Mouse (Mus musculus): Measurements from ENCODE around the gene Ksr1.

The Ksr1 gene

DNA sequence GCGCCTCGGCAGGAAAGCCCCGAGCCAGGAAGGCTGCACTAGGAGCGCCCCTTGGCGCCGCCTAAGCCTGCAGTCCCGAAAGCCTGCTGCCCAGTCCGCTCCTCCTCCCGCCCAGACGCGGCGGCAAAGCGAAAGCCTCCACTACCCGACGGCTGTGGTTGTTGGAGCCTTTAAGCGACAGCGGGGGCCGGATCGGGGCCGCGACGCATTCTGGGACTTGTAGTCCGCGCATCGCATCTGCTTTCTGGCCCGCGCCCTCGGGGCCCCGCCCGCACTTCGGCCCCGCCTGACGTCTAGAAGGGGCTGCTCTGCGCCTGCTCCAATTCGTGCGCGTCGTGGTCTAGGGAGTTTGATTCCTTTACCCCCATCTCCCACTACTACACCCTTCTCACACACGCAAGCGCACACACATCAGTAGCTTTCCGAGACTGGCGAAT lies at the start of gene Ksr1:
TSS of gene Ksr1 (minus strand) at position 77 of the 437 bp plus-strand sequence.
- DNase-seq (ENCODE audit: low read depth, low spot score), result peak; percentile 95

DNA sequence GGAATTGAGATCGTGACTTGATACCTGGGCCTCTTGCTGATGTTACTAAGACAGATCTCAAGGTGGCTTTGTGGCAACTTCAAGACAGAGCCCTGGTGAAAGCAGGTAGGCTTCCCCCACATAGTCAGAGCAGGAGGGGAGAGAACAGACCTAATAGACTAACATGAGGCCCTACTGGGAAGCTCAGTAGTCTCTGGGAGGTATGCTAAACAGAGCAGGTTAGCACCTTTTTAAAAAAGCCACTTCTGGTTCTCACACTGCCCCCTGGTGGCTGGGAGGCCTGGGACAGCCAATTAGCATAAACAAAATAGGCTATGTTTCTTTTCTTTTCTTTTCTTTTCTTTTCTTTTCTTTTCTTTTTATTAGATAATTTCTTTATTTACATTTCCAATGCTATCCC lies 46.0 kb upstream of the Ksr1 start:
- peak; percentile 68 for DNase-seq (ENCODE audit: low read depth, low spot score)

DNA sequence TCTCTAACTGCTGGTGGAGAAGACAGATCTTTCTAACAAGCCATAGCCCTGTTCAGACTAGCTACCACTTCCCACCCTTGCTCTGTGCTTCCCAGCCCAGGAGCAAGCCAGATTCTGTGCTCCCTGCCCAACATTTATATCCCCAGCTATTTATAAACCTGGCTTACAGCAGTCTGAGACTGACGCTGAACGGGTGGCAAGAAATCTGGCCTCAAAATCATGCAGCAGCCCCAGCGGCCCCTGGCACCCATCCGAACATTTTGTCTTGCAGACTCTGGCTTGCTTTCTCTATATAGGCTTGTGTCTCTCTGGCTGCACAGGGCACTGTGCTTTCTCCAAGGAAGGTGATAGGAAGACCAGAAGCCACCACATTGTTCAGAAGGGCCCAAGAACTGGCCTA lies 45.0 kb upstream of the Ksr1 start:
- no peak for DNase-seq (ENCODE audit: low read depth, low spot score)

DNA sequence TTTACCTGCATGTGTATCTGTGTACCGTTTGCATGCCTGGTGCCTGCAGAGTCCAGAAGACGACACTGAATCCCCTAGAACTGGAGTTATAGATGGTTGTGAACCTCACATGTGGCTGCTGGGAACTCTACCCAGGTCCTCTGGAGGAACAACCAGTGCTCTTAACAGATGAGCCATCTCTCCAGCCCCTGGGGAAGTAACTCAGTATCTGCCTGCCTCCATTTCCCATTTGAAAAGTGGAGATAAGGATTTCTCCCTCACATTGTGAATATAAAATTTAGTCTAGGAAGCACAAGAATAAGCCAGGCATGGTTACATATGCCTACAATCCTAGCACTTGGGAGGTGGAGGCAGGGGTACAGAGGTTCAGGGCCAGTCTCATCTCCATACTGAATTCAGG lies 44.0 kb upstream of the Ksr1 start:
- DNase-seq (ENCODE audit: low read depth, low spot score), result no peak

DNA sequence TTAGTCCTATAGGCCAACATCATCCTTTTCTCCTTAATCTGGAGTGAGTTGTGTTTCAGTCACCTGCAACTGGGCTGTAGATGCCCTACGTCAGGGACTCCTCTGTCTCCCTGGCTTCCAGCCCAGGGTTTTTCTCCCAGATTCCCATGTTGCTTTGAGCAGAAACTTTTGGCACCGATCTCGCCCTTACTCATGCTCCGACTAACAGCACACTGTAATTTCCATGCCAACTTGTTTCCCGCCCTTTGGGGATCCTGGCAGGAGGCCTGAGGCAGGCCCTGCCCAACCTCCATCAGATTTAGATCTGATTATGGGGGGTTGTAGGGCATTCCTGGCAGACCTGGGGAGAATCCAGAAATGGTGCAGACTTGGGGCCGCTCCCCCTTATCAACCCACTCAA lies 42.0 kb upstream of the Ksr1 start:
- DNase-seq (ENCODE audit: low read depth, low spot score), result no peak

DNA sequence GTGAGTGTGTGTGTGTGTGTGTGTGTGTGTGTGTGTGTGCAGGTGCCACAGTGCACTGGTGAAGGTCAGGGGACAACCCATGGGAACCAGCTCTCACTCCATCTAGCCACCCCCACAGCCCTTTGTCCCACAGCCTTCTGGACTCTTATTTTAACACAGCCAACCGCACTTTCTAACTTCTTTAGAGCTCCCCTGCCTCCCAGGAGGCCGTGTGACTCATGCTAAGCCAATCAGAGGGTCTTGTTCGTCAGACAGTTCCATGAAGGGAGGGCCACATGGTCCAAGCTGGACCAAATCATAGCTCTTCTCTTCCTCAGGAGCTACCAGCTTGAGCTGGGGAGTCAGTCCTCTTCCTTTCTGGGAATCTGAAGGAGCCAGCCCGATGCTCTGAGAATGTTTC lies 41.1 kb upstream of the Ksr1 start:
- DNase-seq (ENCODE audit: low read depth, low spot score), result no peak

DNA sequence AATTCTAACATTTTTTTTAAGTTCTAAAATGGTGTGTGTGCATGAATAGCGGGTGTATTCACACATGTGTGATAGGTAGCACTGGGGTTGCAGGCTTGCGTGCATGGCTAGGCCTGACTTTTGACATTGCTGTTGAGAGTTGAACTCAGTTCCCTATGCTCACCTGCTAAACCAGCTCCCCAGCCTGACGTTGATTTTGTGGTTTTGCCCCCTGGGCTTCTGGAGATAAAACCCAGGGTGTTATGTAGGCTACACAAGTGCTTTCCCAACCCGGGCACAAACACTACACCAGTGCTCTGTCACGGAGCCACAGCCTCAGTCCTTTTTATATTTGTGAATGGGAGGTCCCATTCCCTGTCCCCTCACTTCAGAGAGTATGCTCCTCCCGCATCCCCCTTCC lies 39.5 kb upstream of the Ksr1 start:
- DNase-seq (ENCODE audit: low read depth, low spot score), result no peak

DNA sequence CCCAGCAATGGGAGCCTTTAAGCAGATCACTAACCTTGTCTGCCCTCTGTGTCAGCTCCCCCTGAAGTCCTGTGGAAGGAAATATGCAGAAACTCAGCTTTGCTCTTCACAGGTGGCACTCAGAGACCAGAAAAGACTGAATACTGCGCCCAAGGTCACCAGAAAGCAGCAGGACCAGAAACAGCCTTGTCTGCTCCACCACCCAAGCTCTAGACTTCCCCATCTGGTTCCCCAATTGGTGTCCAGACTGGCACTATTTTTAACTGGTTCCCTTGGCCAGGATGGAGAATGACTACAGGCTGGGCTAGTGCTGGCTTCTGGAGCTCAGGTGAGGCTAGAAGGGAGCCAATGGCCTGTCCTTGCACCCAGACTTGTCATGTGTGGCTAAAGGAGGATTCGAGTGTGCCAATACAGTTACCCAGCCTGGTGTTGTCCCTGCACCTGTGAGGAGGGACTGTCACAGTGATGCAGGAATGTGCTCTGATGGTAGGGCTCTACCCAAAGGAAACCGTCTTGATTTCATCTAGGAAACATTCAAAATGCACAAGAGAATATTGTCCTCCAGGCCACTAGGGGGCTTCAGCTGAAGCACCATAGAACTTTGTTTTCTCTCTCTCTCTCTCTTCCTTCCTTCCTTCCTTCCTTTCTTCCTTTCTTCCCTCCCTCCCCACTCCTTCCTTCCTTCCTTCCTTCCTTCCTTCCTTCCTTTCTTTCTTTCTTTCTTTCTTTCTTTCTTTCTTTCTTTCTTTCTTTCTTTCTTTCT lies 38.1 kb upstream of the Ksr1 start:
- DNase-seq (ENCODE audit: low read depth, low spot score), result peak; percentile 27

DNA sequence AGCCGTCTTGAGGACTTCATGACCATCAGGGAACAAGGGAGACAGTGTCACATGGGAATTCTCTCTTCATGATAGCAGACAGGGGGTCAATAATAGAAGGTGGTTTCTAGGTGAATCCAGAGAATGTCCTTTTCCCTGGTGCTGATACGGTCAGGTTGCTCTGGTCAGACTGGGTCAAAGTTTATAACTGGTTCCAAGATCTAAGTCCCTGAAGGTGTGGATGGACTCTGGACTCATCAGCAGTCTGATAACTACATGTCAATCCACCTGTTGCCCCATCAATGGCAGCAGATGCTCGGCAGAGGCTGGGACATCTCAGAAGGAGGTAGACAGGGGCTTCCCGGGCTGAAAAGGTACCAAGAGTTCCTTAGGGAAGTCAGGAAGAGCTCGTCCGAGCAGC lies 37.2 kb upstream of the Ksr1 start:
- no peak for DNase-seq (ENCODE audit: low read depth, low spot score)

DNA sequence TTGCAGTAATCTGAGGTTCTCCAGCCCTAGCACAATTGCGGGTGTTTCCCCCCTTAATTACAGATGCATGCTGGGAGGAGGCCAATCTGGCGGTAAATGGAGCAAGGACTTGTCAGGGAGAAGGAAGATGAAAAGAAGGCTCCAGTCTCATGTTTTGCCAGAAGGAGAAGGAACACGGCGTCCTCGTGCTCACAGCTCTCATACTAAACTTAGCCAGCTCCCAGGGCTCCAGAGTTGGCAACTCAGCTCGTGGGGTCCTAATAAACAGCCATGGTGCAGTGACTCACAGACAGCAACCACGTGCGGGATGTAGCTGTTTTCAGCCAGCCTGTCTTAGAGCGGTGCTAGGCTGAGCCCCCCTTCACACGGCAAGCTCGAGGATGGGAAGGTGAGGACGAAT lies 36.7 kb upstream of the Ksr1 start:
- no peak for DNase-seq (ENCODE audit: low read depth, low spot score)

DNA sequence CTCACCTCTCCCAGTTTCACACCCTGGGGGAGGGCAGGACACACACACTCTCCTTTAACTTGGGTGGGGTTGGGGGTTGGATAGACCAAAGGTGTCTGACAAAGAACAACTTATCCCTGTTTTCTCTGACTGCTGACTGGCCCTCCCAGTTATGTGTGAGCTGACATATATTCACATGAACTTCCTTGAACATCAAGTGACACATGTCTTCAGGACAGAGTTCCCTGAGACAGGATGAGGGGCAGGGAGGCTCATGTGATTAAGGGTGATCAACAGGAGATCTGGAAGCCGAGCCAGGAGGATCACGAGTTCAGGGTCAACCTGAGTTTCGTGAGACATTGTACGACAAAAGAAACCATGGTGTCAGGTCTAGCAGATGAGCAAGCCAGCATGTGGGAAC lies 35.7 kb upstream of the Ksr1 start:
- no peak for DNase-seq (ENCODE audit: low read depth, low spot score)

DNA sequence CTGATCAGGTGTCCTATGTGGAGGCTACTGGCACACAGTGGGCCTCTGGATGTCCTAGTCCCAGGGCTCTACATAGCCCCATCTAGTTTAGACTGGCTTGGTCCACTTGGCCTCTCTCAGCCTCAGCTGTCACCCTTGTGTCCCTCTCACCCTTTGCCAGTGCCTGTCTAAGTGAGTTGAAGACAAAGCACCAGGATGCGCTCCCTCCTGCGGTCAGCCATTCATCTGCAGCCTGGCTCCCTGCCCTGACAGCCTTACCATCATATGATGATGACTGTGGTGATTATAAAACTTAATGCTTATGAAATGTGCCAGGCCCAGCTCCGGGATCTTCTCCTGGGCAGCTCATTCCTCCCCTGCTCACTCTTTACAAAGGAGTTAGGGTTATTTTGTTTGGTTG lies 30.5 kb upstream of the Ksr1 start:
- no peak for DNase-seq (ENCODE audit: low read depth, low spot score)

DNA sequence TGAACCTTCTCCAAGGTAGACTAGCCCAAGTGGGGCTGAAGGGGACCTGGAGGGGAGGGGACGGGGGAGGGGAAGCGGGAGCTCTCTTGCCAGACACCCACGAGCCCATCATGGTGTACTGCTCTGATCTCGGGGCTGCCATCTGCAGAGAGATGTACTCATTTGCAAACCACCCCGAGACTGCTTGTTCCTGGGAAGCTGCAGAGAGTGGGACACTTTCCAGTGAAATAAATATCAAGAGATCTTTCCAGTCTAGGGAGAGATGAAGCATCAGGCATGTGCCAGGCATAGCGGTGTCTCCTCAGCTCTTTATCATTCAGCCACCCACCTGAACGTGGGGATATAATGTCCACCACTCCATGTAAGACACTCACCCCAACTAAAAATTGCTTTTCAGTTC lies 25.8 kb upstream of the Ksr1 start:
- no peak for DNase-seq (ENCODE audit: low read depth, low spot score)

DNA sequence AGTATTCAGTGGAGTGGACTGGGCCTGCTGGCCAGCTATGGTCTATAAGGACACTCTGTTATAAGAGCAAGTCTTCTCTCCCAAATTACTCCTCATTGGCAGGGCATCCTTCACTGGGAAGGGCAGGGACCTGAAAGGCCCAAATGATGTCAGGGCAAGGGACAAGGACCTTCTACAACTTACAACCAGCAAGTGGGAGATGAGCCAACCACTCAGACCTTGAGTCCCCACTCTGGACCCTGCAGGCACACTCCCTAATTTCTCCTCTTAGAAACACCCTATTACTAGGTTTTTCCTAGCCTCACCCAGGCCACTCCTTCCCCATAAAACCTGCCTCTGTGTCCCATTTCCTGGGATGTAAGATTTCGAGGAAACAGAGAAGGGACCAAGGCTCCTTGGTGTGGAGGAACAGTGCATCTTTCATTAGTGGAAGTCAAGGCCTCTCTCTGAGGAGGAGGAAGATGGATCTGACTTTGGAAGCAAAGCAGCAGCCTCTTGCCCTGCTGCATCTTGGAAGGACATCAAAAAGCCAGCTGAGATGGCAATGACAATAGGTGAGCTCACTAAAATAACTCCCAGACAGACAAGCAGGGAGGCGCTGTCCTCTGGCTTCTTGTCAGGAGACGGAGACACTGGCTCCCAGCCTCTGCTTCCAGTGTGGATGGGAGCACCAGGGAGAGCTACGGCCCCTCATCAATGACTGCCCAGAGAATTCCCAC lies 20.5 kb upstream of the Ksr1 start:
- no peak for DNase-seq (ENCODE audit: low read depth, low spot score)

DNA sequence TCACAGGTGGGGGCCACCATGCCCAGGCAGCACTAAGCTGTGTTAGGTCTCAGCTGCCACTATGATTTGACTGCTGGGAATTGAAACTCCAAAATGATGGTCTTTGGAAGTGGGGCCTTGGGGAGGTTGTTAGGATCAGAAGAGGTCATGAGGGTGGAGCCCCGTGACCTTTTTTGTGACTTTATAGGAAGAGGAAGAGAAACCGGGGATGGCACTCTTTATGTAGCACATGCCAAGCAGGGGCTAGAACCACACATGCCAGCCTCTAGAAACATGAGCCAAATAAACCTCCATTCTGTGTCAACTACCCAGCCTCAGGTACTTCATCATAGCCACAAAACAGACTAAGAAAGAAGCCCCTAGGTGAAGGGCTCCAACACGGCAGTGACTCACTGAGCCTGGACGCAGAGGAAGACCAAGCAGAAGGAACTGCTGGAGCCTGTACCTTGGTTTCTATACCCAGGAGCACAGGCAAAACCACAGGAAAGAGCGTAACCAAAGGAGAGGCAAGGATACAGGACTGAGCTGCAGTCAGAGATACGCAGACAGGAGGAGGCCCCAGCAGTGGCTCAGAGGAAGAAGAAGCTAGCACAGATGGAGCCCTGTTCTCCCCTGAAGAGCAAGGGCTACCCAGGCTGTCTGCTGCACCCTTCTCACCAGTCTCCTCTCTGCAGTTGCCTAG lies 15.0 kb upstream of the Ksr1 start:
- no peak for DNase-seq (ENCODE audit: low read depth, low spot score)

DNA sequence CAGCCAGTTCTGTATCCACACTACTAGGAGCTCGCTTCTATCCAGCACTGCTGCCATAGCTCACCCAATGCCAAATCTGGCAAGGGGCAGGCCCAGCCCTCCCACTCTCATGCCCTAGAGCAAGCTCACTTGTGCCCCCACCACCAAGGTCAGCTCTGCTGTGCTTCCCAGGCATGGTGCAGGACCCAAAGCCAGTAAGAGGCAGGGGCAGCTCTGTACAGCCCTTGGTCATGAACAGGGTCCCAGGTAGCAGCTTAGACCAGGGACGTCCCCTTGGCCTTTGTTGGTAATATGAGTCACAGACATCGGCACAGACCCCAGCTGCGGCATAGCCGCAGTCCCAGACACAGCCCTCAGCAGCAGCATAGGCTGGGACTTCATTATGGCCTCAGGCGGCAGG lies 13.9 kb upstream of the Ksr1 start:
- no peak for DNase-seq (ENCODE audit: low read depth, low spot score)

DNA sequence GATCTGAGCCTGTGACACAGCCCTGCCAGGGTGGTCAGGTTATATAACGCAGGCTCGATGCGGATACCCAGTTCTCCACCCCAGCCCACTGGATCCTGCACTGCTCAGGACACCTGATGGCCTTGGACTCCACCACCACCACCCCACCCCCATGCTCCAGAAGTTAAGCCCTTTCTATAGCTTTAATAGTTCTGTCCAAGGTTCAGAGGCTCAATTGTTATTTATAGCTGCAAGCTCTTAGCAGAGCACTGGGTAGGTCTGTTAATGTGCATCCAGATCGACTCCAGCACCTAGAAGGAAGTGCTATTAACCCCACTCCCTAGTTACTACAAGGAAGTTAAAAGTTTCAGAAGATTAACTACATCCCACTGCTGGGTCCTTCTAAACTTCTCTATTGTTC lies 11.5 kb upstream of the Ksr1 start:
- no peak for DNase-seq (ENCODE audit: low read depth, low spot score)

DNA sequence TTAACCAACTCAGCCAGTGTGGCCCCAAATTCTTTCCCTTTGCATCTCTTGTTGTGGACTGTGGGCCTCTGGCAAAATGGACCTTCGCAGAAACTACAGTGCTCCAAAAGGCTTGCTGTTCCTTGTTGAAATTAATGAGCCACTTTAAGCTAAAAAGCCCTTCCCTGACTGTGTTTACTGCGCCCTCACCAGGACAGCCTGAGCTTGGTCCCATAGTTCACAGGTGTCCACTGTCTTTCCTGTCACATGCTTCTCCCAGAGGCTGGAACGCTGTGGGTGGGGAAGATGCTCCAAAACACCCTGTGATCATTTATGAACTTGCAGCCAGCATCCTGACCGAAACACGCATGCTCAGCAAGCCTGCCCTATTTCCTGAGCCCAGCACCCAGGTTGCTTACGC lies 9.1 kb upstream of the Ksr1 start:
- DNase-seq (ENCODE audit: low read depth, low spot score), result peak; percentile 40

DNA sequence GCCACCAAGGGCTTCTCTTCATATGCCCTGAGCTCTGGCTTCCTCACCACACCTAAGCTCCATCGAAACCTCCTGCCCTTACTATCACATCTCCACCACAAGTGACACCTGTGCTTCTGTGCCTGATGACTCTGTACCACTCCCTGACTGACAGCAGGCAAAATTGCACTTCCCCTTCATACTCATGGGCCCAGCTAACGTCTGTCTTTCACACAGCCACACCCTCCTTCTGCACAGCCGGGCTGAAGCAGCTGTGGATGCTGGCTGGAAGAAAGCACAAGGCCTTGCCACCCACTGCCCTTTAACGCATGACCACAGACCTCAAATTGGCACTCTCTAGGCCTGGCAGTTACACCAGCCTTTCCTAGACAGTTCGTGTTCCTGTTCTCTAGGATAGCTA lies 6.5 kb upstream of the Ksr1 start:
- DNase-seq (ENCODE audit: low read depth, low spot score), result no peak

DNA sequence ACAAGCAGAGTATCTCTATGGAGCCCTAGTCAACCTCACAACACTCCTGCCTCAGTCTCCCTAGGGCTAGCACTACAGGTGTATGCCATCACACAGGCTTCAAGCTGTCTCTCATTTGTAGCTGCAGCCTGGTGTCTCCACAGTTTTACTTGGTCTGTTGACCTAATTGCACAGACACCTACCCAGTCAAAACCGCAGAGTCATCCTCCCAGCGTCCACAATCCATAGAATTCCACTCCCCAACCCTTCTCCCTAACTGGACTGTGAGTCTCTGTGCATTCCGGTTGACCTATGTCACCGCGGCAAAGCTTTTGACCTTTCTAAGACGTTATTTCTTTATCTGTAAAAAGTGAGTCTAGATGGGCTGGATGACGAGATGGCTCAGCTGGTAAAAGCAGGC lies 5.7 kb upstream of the Ksr1 start:
- DNase-seq (ENCODE audit: low read depth, low spot score), result no peak

DNA sequence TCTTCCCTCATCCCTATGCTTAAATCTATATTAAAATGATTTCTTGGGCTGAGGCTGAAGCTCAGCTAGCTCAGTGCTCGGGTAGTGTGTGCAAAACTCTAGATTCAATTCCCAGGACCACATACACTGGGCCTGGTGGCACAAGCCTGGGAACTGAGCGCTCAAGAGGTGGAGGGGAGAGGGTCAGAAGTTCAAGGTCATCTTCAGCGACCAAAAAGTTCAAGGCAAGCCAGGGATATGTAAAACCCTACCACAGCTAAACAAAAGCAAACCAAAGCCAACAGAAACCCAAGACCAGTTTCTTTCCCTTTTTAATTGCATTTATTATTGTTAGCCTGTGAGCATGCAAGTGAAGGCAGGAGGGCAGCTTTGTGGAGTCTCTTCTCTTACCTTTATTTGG lies 4.1 kb upstream of the Ksr1 start:
- peak; percentile 61 for DNase-seq (ENCODE audit: low read depth, low spot score)

DNA sequence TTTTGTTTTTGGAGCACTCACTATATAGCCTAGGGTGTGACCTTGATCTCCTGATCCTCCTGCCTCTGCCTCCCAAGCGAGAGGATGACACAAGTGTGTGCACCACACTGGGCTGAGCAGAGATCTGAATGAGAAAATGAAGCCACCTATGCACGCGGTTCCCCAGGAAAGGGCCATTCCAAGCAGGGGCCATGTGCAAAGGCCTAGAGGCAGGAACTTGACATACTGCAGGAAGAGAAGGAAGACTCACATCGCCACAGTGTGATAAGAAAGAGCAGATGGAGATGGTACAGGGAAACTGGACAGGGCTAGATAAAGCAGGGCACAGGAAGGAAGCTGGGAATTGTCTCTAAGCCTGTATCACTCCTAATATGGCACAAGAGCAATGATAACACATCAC lies 3.1 kb upstream of the Ksr1 start:
- no peak for DNase-seq (ENCODE audit: low read depth, low spot score)

DNA sequence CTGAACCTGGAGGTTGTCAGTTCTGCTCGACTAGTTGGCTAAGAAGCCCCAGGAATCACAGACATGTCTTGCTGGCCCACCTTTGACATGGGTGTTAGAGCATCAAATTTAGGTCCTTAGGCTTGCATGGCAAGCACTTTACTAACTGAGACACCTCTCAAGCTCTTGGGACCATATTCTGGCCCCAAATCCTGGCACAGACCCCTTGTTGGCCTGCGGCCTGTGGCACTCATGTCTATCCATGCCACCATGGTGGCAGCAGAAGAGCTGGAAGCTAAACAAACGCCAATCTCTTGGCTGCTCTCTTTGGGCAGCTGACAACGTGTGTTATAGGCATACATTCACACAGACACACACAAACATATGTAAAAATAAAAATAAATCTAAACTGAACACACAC lies 2.6 kb upstream of the Ksr1 start:
- DNase-seq (ENCODE audit: low read depth, low spot score), result no peak
